Mouse (Mus musculus) brain, embryonic 14.5 days (tissue): ENCODE measurements at regions not wholly inside any gene's neighbourhood (a gene's known extent, or its start where the extent isn't known, plus 50 kb on each side); places are given as distances from the start of the nearest gene placed in this dataset.

Source experiments
- CTCF ChIP-seq: fragments of 200-500 bp; IDR thresholded peaks from 2 replicates; pipeline ENCODE4 v1.5.1; 2012; ENCODE audit warnings: inconsistent platforms, mild to moderate bottlenecking, moderate library complexity, borderline replicate concordance; ENCODE audit not compliant: insufficient read depth, insufficient read length; ENCODE audit errors: extremely low read depth
- POLR2A ChIP-seq: fragments of 200-500 bp; IDR thresholded peaks from 2 replicates; pipeline ENCODE4 v1.6.1; 2012; ENCODE audit warnings: mild to moderate bottlenecking, inconsistent platforms, borderline replicate concordance; ENCODE audit not compliant: poor library complexity, insufficient read depth, insufficient read length, severe bottlenecking; ENCODE audit errors: extremely low read depth

GRCm38 (mm10) chr4:87648919-87649318 is 384.2 kb downstream of the Mllt3 start:
- TF ChIP-seq POLR2A (no peak), CTCF (no peak)
